15 mouse cellular contexts compared by ENCODE assay signal in the genomic region with DNA sequence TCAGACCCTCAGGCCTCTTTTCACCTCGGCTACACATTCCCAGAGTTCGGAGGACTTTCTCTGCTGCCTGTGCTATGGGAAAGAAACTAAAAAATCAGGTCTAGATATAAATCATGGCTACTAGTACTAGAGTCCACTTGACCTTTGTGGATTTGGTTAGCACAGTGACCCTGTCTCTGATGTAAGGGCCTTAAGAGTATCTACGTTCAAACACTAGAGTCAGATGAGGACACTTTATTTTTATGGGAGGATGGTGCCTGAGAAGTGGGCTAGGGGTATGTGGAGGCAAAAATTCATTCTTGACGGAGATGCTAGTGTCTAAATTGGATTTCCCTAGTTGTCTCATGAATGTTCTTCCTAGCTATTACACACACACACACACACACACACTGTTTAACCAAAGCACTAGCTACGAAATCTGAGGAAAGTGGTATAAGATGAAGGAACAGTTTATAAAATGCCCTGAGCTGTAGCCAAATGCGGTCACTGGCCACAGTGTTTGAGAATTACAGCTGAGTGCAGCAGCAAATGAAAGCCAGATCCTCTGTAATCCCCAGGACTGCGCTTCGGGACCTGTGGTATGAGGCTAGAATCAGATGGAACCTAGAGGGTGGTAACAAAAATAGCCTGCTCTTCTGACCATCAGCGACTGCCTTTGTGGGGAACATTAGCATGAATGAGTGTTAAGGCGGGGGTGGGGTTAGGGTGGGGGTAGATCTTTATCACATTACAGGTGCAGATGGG.
A peak's percentile ranks its signal among the peaks of the same experiment; 100 is the strongest.
DNase-seq lines count a peak whose midpoint lies in the region; ATAC-seq lines count a peak whose summit lies in the region.
"Had no signal": no experiment of that assay in that cellular context is flagged by ENCODE, and none has a peak within 500 bp of the region (broad histone marks: within the 10 kb centered on the region; RNA-seq: fewer than 3 reads in every experiment).

No protein-coding gene starts in this region.

- no peak for ATAC-seq in kidney, embryonic 14.5 days (ENCODE audit: low FRiP score, low TSS enrichment)
- ATAC-seq in neural tube, embryonic 11.5 days (ENCODE audit: insufficient read depth, low FRiP score, low TSS enrichment), result no peak
- ATAC-seq in embryonic facial prominence, embryonic 14.5 days (ENCODE audit: low read depth), result peak; percentile 78
- ATAC-seq: forebrain, embryonic 13.5 days; inflammation-experienced regulatory T-cells, adult 6 months had no signal

- H3K27me3 ChIP-seq in kidney, embryonic 14.5 days (ENCODE audit: control insufficient read depth, insufficient read depth, low read length), result no peaks in the 10 kb centered on the region
- no peaks in the 10 kb centered on the region for H3K27me3 ChIP-seq in neural tube, embryonic 11.5 days (ENCODE audit: control insufficient read depth, insufficient read depth, low read length)
- no peaks in the 10 kb centered on the region for H3K27me3 ChIP-seq in embryonic facial prominence, embryonic 14.5 days (replicated peaks; ENCODE audit: control insufficient read depth, insufficient read depth, low read length)
- H3K27me3 ChIP-seq: forebrain, embryonic 13.5 days; midbrain, embryonic 13.5 days; neural tube, embryonic 12.5 days had no signal

- no peaks in the 10 kb centered on the region for H3K36me3 ChIP-seq in kidney, embryonic 14.5 days (ENCODE audit: control insufficient read depth, insufficient read depth, low read length)
- no peaks in the 10 kb centered on the region for H3K36me3 ChIP-seq in neural tube, embryonic 11.5 days (ENCODE audit: control insufficient read depth, insufficient read depth, low read length)
- H3K36me3 ChIP-seq in embryonic facial prominence, embryonic 14.5 days (ENCODE audit: control insufficient read depth, insufficient read depth, low read length), result no peaks in the 10 kb centered on the region
- H3K36me3 ChIP-seq: midbrain, embryonic 13.5 days; neural tube, embryonic 12.5 days had no signal

- H3K9me3 ChIP-seq in kidney, embryonic 14.5 days (ENCODE audit: control insufficient read depth, low read length), result no peaks in the 10 kb centered on the region
- no peaks in the 10 kb centered on the region for H3K9me3 ChIP-seq in neural tube, embryonic 11.5 days (ENCODE audit: control insufficient read depth, low read length)
- no peaks in the 10 kb centered on the region for H3K9me3 ChIP-seq in embryonic facial prominence, embryonic 14.5 days (ENCODE audit: control insufficient read depth, low read length)
- H3K9me3 ChIP-seq: forebrain, embryonic 13.5 days; midbrain, embryonic 13.5 days; neural tube, embryonic 12.5 days had no signal

- no peak overlapping the region for H3K4me2 ChIP-seq in kidney, embryonic 14.5 days (replicated peaks; ENCODE audit: low read depth, low read length)
- no peak overlapping the region for H3K4me2 ChIP-seq in neural tube, embryonic 11.5 days (ENCODE audit: low read depth)
- H3K4me2 ChIP-seq in embryonic facial prominence, embryonic 14.5 days (ENCODE audit: low read depth, low read length), result no peak overlapping the region
- H3K4me2 ChIP-seq: forebrain, embryonic 13.5 days; neural tube, embryonic 12.5 days had no signal

- peak overlapping the region; percentile 81; the same call in 1 of the 2 replicates for H3K27ac ChIP-seq in kidney, embryonic 14.5 days (ENCODE audit: low read depth, low read length)
- no peak overlapping the region for H3K27ac ChIP-seq in neural tube, embryonic 11.5 days (ENCODE audit: low read depth, low read length)
- H3K27ac ChIP-seq in embryonic facial prominence, embryonic 14.5 days (replicated peaks; ENCODE audit: low read depth, low read length), result no peak overlapping the region
- H3K27ac ChIP-seq: forebrain, embryonic 13.5 days; liver, embryonic 14.5 days; midbrain, embryonic 13.5 days; neural tube, embryonic 12.5 days had no signal

- no peak overlapping the region for H3K9ac ChIP-seq in kidney, embryonic 14.5 days (ENCODE audit: low read depth, low read length)
- no peak overlapping the region for H3K9ac ChIP-seq in neural tube, embryonic 11.5 days (ENCODE audit: low read length)
- H3K9ac ChIP-seq in embryonic facial prominence, embryonic 14.5 days (ENCODE audit: low read depth, low read length), result no peak overlapping the region
- H3K9ac ChIP-seq: forebrain, embryonic 13.5 days; liver, embryonic 14.5 days; midbrain, embryonic 13.5 days; neural tube, embryonic 12.5 days had no signal

- 59% methylated on average over 10 of the region's 10 CpGs for WGBS in kidney, embryonic 14.5 days
- 76% methylated on average over 10 of the region's 10 CpGs for WGBS in neural tube, embryonic 11.5 days
- 30% methylated on average over 10 of the region's 10 CpGs for WGBS in embryonic facial prominence, embryonic 14.5 days

- peaks cover 7% of the 10 kb centered on the region for H3K4me1 ChIP-seq in kidney, embryonic 14.5 days (ENCODE audit: control insufficient read depth, insufficient read depth, low read length)
- no peaks in the 10 kb centered on the region for H3K4me1 ChIP-seq in neural tube, embryonic 11.5 days (ENCODE audit: control insufficient read depth, insufficient read depth, low read length)
- peaks cover 22% of the 10 kb centered on the region for H3K4me1 ChIP-seq in embryonic facial prominence, embryonic 14.5 days (ENCODE audit: control insufficient read depth, insufficient read depth, low read length)
- H3K4me1 ChIP-seq: neural tube, embryonic 12.5 days had no signal

- DNase-seq in kidney, postnatal 36 days, result no peak
- DNase-seq in neural tube, embryonic 11.5 days (ENCODE audit: low spot score), result peak; percentile 8
- DNase-seq in neural tube, embryonic 10.5 days (ENCODE audit: extremely low spot score, low spot score), result no peak
- peak; percentile 92 for DNase-seq in embryonic facial prominence, embryonic 14.5 days (ENCODE audit: low spot score)
- no peak for DNase-seq in urinary bladder, postnatal 14 days (ENCODE audit: low spot score)
- DNase-seq in right cerebral cortex, postnatal 36 days (ENCODE audit: low spot score in 2 of 2), result no peak
- DNase-seq: cerebellum, adult 8-10 months; layer of hippocampus, postnatal 36 days; right cerebral cortex, postnatal 4 days had no signal

- no peak overlapping the region for H3K4me3 ChIP-seq in kidney, embryonic 14.5 days (ENCODE audit: low read length)
- H3K4me3 ChIP-seq in neural tube, embryonic 11.5 days (ENCODE audit: low read depth, low read length), result no peak overlapping the region
- no peak overlapping the region for H3K4me3 ChIP-seq in embryonic facial prominence, embryonic 14.5 days (ENCODE audit: low read depth, low read length)
- H3K4me3 ChIP-seq: forebrain, embryonic 13.5 days; midbrain, embryonic 13.5 days; neural tube, embryonic 12.5 days had no signal

Comparison
In these comparisons a context has a peak if more than half of its experiments do, and no peak if none do; other contexts are left out.
1. DNase-seq: peak in neural tube, embryonic 11.5 days (single experiment) and embryonic facial prominence, embryonic 14.5 days (single experiment); none in kidney, postnatal 36 days (0 of 2), neural tube, embryonic 10.5 days (single experiment), urinary bladder, postnatal 14 days (single experiment) and right cerebral cortex, postnatal 36 days (0 of 2).